Mouse (Mus musculus) midbrain, embryonic 15.5 days (tissue): ENCODE data around the gene Tle1. TPM values are rescaled to one million over a fixed set of nuclear protein-coding genes. Genes with fewer than 3 reads are reported as not detected.

Source experiments
- ATAC-seq: fragments of 200-750 bp; cut with Nextera tagmentation; replicated peaks from 2 replicates; pipeline ENCODE4 v1.8.0; 2017; ENCODE audit warnings: moderate TSS enrichment
- H3K27ac ChIP-seq: fragments of 300-500 bp; sonication (generic); 2 replicates; pipeline ENCODE4 v1.5.1; 2015; ENCODE audit warnings: mild to moderate bottlenecking, inconsistent platforms
- H3K27me3 ChIP-seq: fragments of 300-500 bp; sonication (generic); replicated peaks from 2 replicates; pipeline ENCODE4 v1.6.1; 2015; ENCODE audit warnings: inconsistent platforms
- H3K36me3 ChIP-seq: fragments of 300-500 bp; sonication (generic); replicated peaks from 2 replicates; pipeline ENCODE4 v1.6.1; 2015; ENCODE audit warnings: inconsistent platforms
- H3K4me1 ChIP-seq: fragments of 300-500 bp; sonication (generic); 2 replicates; pipeline ENCODE4 v1.6.1; 2015; ENCODE audit warnings: inconsistent platforms
- H3K4me2 ChIP-seq: fragments of 300-500 bp; sonication (generic); 2 replicates; pipeline ENCODE4 v1.6.1; 2015; ENCODE audit warnings: inconsistent platforms, mild to moderate bottlenecking, moderate library complexity
- H3K4me3 ChIP-seq: fragments of 300-500 bp; sonication (generic); 2 replicates; pipeline ENCODE4 v1.5.1; 2015; ENCODE audit warnings: mild to moderate bottlenecking, inconsistent platforms
- H3K9ac ChIP-seq: fragments of 300-500 bp; sonication (generic); 2 replicates; pipeline ENCODE4 v1.6.1; 2015; ENCODE audit warnings: mild to moderate bottlenecking, inconsistent platforms
- H3K9me3 ChIP-seq: fragments of 300-500 bp; sonication (generic); 2 replicates; pipeline ENCODE4 v1.6.1; 2016; ENCODE audit warnings: inconsistent platforms
- WGBS: fragments of 180-500 bp; shearing (Covaris S2); methylation state at CpG from one replicate; pipeline ENCODE4 v1.1.7; 2015; ENCODE audit warnings: mixed read lengths; 5-methylcytosine and 5-hydroxymethylcytosine counted together
- polyA plus RNA-seq: library from polyadenylated mRNA; unstranded; fragments of >200 nt; fragmentation: Nextera tagmentation; extraction: Ambion mirVana; gene quantifications from 2 replicates; pipeline ENCODE4 v1.2.1, GENCODE M21; 2015

The Tle1 gene
- polyA plus RNA-seq, 1 experiment from 2014 or later, result 32.7 TPM

DNA sequence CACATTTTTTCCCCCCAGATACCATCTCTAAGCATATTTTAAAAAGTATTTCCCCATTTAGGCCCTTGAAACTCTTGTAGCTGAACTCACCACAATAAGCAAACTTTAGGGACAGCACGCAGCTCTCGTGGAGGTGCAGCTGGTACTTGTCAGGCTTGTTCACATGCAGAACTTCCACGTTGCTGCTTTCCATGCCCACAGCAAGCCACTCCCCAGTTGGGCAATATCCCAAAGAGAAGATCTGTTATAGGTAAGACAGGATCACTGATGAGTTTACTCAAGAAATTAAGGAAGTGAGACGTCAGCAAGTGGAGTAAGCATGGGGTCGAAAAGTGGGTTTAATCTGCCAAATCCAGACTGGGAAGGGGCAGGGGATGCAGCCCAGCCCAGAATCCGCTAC lies 80.7 kb downstream of the Tle1 start:
- no peak overlapping the region for H3K4me3 ChIP-seq
- H3K4me2 ChIP-seq, result no peak overlapping the region
- peaks cover 12% of the 10 kb centered on the region; the same call in 1 of the 2 replicates for H3K36me3 ChIP-seq
- 90% methylated on average over 6 of the region's 6 CpGs for WGBS
- no peaks in the 10 kb centered on the region for H3K9me3 ChIP-seq
- no peak for ATAC-seq
- no peak overlapping the region for H3K27ac ChIP-seq
- H3K4me1 ChIP-seq, result no peaks in the 10 kb centered on the region
- H3K9ac ChIP-seq, result no peak overlapping the region
- no peaks in the 10 kb centered on the region for H3K27me3 ChIP-seq

DNA sequence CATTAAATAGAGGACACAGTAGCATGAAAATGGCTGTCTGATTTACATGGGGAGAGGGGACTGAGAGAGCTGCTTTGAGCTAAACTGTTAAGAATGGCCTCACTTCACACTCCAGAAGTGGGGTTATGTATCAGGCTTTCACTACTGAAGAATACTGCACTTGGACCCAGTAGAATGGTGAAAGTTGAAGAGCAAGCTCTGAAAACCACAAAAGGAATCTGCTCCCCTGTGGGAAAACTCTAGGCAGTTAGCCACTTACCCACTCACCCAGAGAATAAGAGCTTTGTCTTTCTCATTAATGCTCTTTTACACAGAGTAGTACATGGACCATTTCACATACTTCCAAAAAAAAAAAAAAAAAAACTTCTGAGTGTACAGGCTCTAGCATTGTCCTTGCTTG lies 95.0 kb downstream of the Tle1 start:
- no peak overlapping the region for H3K4me2 ChIP-seq
- H3K4me3 ChIP-seq, result no peak overlapping the region
- H3K36me3 ChIP-seq, result 0 out of 2 replicates have a peak, but pooled peaks cover 3% of the 10 kb centered on the region
- H3K27me3 ChIP-seq, result no peaks in the 10 kb centered on the region
- no peaks in the 10 kb centered on the region for H3K9me3 ChIP-seq
- no peaks in the 10 kb centered on the region for H3K4me1 ChIP-seq
- no peak overlapping the region for H3K9ac ChIP-seq
- H3K27ac ChIP-seq, result no peak overlapping the region
- ATAC-seq, result peak; percentile 65; the same call in 1 of the 2 replicates

DNA sequence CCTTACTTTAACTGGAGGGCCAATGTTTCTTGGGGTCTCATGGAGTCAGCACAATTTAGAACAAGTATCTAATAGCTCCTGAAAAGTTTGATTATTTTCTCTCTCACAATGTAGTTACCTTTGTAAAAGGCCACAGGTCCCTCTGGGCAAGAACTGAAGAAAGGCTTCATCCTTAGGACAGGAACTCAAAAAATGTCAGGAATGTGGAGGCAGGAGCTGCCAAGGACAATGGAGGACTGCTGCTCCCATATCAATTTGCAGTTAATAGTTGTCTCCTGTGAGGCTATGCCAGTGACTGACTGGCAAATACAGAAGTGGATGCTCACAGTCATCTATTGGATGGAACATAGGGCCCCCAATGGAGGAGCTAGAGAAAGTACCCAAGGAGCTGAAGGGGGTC lies 96.5 kb downstream of the Tle1 start:
- no peaks in the 10 kb centered on the region for H3K4me1 ChIP-seq
- no peak overlapping the region for H3K4me3 ChIP-seq
- no peak overlapping the region for H3K4me2 ChIP-seq
- no peak overlapping the region for H3K9ac ChIP-seq
- H3K27me3 ChIP-seq, result no peaks in the 10 kb centered on the region
- no peaks in the 10 kb centered on the region for H3K9me3 ChIP-seq
- 0 out of 2 replicates have a peak, but pooled peaks cover 3% of the 10 kb centered on the region for H3K36me3 ChIP-seq
- no peak for ATAC-seq
- H3K27ac ChIP-seq, result no peak overlapping the region

DNA sequence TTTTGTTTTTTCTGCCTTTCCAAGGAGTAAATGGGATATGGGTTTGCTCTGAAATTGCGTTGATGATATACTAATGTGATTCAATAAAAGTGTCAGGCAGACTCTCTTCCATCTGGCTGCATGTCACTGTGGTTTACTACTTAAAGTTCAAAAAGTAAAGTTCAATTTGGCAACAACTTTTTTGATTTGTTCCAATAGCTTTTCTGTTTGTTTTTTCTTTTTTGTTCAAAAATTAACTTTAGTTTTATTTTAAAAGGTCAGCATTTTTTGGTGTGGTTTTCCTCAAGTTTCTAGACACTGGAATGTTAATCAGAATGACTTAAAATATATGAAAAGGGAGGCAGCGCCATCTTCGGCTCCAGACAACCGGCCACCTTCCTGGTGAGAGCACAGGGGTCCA lies 112.9 kb downstream of the Tle1 start:
- 90% methylated on average over 4 of the region's 4 CpGs for WGBS
- Histone ChIP-seq H3K4me3 (no peak overlapping the region), H3K4me1 (no peaks in the 10 kb centered on the region), H3K4me2 (no peak overlapping the region), H3K9ac (no peak overlapping the region), H3K27ac (no peak overlapping the region), H3K9me3 (no peaks in the 10 kb centered on the region), H3K36me3 (no peaks in the 10 kb centered on the region), H3K27me3 (no peaks in the 10 kb centered on the region)
- no peak for ATAC-seq

DNA sequence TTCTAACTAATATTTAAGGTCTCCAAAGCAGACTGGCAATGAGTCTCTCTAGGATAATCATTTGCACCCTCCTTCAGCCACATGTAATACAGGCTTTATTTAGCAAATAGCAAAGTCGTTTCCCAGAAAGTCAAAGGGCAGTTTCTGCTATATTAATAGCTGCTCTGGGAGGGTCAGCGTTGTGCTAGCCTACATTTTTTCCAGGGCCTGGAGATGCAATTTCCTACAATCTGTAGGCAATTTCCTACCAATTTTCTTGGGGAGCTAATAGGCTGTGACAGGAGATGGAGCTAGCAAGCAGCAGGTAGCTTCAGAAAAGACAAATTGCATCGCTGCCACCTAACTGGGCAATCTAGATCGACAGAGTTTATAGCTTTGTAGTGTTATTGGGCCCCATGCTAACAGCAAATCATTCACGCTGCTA lies 131.6 kb downstream of the Tle1 start:
- no peak overlapping the region for H3K9ac ChIP-seq
- no peaks in the 10 kb centered on the region for H3K9me3 ChIP-seq
- WGBS, result 53% methylated on average over 5 of the region's 5 CpGs
- no peaks in the 10 kb centered on the region for H3K27me3 ChIP-seq
- no peak overlapping the region for H3K27ac ChIP-seq
- H3K4me2 ChIP-seq, result no peak overlapping the region
- H3K4me3 ChIP-seq, result no peak overlapping the region
- no peaks in the 10 kb centered on the region for H3K36me3 ChIP-seq
- no peaks in the 10 kb centered on the region for H3K4me1 ChIP-seq
- ATAC-seq, result peak; percentile 20; the same call in 1 of the 2 replicates

DNA sequence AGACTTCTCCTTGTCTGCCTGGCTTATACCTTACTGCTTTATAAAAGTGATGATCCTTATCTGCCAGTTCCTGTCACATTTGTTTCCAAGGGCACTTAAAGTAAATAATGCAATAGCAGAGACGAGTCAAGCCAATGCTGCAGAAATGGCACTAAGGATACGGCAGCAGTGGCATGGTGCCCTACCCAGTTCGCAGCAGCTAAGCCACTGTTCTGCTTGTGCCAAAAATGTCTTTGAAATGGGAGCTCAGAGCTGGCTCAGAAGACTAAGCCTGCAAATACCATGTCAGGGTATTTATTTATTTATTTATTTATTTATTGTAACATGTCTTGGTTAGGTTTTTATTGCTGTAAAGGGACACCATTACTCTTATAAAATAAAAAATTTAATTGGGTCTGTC lies 132.8 kb downstream of the Tle1 start:
- H3K4me1 ChIP-seq, result no peaks in the 10 kb centered on the region
- H3K27me3 ChIP-seq, result no peaks in the 10 kb centered on the region
- H3K9ac ChIP-seq, result no peak overlapping the region
- no peak for ATAC-seq
- 79% methylated on average over 3 of the region's 3 CpGs for WGBS
- no peaks in the 10 kb centered on the region for H3K36me3 ChIP-seq
- no peak overlapping the region for H3K4me3 ChIP-seq
- H3K4me2 ChIP-seq, result no peak overlapping the region
- H3K27ac ChIP-seq, result no peak overlapping the region
- H3K9me3 ChIP-seq, result no peaks in the 10 kb centered on the region
